Mouse (Mus musculus) layer of hippocampus, adult 9-10 months (tissue): ENCODE measurements around the gene Pacsin1.
"Not testable (repeated sequence)": the region's sequence is repeated elsewhere in the genome, so short reads cannot be mapped to it uniquely, and the experiment has no call there.

Experiments used
- DNase-seq: peaks from one replicate; pipeline ENCODE4 v3.0.0; 2022; ENCODE audit warnings: low spot score

Pacsin1 gene

GRCm38 (mm10) chr17:27636132-27637020 lies 18.9 kb upstream of the Pacsin1 start, which contains the start of gene Rps10:
Rps10 (minus strand) TSS chr17:27636669.
- DNase-seq: no peak

- no peak for DNase-seq
These were observed 18.0 kb upstream of the Pacsin1 start for GRCm38 (mm10) chr17:27637333-27637732.

GRCm38 (mm10) chr17:27638921-27639332 lies 16.4 kb upstream of the Pacsin1 start:
- no peak for DNase-seq

- not testable (repeated sequence) for DNase-seq
These were observed 15.5 kb upstream of the Pacsin1 start for GRCm38 (mm10) chr17:27639851-27640250.

GRCm38 (mm10) chr17:27642491-27643062 lies 12.7 kb upstream of the Pacsin1 start:
- peak; percentile 79 for DNase-seq

GRCm38 (mm10) chr17:27643101-27643500 lies 12.2 kb upstream of the Pacsin1 start:
- DNase-seq: no peak

- no peak for DNase-seq
These were observed 11.6 kb upstream of the Pacsin1 start for GRCm38 (mm10) chr17:27643756-27644155.

- no peak for DNase-seq
These were observed 10.7 kb upstream of the Pacsin1 start for GRCm38 (mm10) chr17:27644572-27644971.

- no peak for DNase-seq
These were observed 9.5 kb upstream of the Pacsin1 start for GRCm38 (mm10) chr17:27645807-27646206.

- no peak for DNase-seq
These were observed 5.1 kb upstream of the Pacsin1 start for GRCm38 (mm10) chr17:27650160-27650559.

- DNase-seq: no peak
These were observed 4.7 kb upstream of the Pacsin1 start for GRCm38 (mm10) chr17:27650586-27650985.

- DNase-seq: no peak
These were observed 3.1 kb upstream of the Pacsin1 start for GRCm38 (mm10) chr17:27652046-27652790.

GRCm38 (mm10) chr17:27653253-27653959 lies 1.9 kb upstream of the Pacsin1 start:
- no peak for DNase-seq

- DNase-seq: no peak
These were observed 696 bp downstream of the Pacsin1 start for GRCm38 (mm10) chr17:27656011-27656399.

- no peak for DNase-seq
These were observed 1.1 kb downstream of the Pacsin1 start for GRCm38 (mm10) chr17:27656414-27656813.

- no peak for DNase-seq
These were observed 1.8 kb downstream of the Pacsin1 start for GRCm38 (mm10) chr17:27657123-27657522.

GRCm38 (mm10) chr17:27658767-27659166 lies 3.5 kb downstream of the Pacsin1 start:
- no peak for DNase-seq

- no peak for DNase-seq
These were observed 16.4 kb downstream of the Pacsin1 start for GRCm38 (mm10) chr17:27671720-27672119.

GRCm38 (mm10) chr17:27673945-27674344 lies 18.6 kb downstream of the Pacsin1 start:
- no peak for DNase-seq

GRCm38 (mm10) chr17:27675453-27675852 lies 20.1 kb downstream of the Pacsin1 start:
- no peak for DNase-seq

- DNase-seq: no peak
These were observed 21.0 kb downstream of the Pacsin1 start for GRCm38 (mm10) chr17:27676270-27676669.

GRCm38 (mm10) chr17:27677756-27678155 lies 22.4 kb downstream of the Pacsin1 start:
- no peak for DNase-seq
